Mouse (Mus musculus) forebrain, embryonic 16.5 days (tissue): Measurements from ENCODE around the gene Olfr646. TPM values are rescaled to one million over a fixed set of nuclear protein-coding genes. Genes with fewer than 3 reads are reported as not detected.

Source experiments
- ATAC-seq: fragments of 200-750 bp; cut with Nextera tagmentation; 2 replicates; pipeline ENCODE4 v1.8.0; 2017; ENCODE audit warnings: mild to moderate bottlenecking, moderate library complexity
- H3K27ac ChIP-seq: fragments of 300-500 bp; sonication (generic); 2 replicates; pipeline ENCODE4 v1.5.1; 2014; ENCODE audit warnings: low read length, control low read depth
- H3K27me3 ChIP-seq: fragments of 300-500 bp; sonication (generic); replicated peaks from 2 replicates; pipeline ENCODE4 v1.6.1; 2014; ENCODE audit warnings: low read length; ENCODE audit not compliant: control insufficient read depth, insufficient read depth
- H3K36me3 ChIP-seq: fragments of 300-500 bp; sonication (generic); 2 replicates; pipeline ENCODE4 v1.6.1; 2014; ENCODE audit not compliant: control insufficient read depth, insufficient read depth
- H3K4me1 ChIP-seq: fragments of 300-500 bp; sonication (generic); replicated peaks from 2 replicates; pipeline ENCODE4 v1.6.1; 2014; ENCODE audit warnings: low read length; ENCODE audit not compliant: control insufficient read depth, insufficient read depth
- H3K4me2 ChIP-seq: fragments of 300-500 bp; sonication (generic); 2 replicates; pipeline ENCODE4 v1.6.1; 2014; ENCODE audit warnings: mild to moderate bottlenecking, low read length, control low read depth
- H3K4me3 ChIP-seq: fragments of 300-500 bp; sonication (generic); replicated peaks from 2 replicates; pipeline ENCODE4 v1.5.1; 2014; ENCODE audit warnings: mild to moderate bottlenecking, low read length, control low read depth
- H3K9ac ChIP-seq: fragments of 300-500 bp; sonication (generic); replicated peaks from 2 replicates; pipeline ENCODE4 v1.6.1; 2014; ENCODE audit warnings: low read depth, low read length, control low read depth
- H3K9me3 ChIP-seq: fragments of 300-500 bp; sonication (generic); 2 replicates; pipeline ENCODE4 v1.6.1; 2016; ENCODE audit warnings: low read length; ENCODE audit not compliant: control insufficient read depth
- WGBS: fragments of 180-500 bp; shearing (Covaris S2); extraction: QIAGEN DNeasy Blood & Tissue Kit; methylation state at CpG from one replicate; pipeline ENCODE4 v1.1.7; 2014; 5-methylcytosine and 5-hydroxymethylcytosine counted together
- polyA plus RNA-seq: library from polyadenylated mRNA; unstranded; fragments of >200 nt; fragmentation: Nextera tagmentation; extraction: Ambion mirVana; gene quantifications from 2 replicates; pipeline ENCODE4 v1.2.1, GENCODE M21; 2015

Gene Olfr646
- polyA plus RNA-seq, 1 experiment from 2014 or later: not detected

DNA sequence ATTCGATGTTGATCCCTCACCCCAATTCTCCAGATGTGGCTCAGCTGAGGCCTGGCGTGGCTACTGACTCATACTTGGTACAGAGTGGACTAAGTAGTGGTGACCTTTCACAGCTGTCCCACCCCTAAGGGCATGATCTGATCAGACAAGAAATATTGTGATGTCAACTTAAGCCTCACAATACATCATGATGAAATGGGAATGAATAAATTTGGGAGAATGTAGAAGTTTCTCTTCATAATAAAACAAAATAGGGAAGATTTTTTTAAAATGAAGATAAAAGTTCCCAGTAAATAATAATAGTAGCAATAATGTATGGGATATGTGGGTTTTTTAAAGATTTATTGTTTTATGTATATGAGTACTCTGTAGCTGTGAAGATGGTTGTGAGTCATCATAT, 45.8 kb downstream of the Olfr646 start, which contains the start of gene Ubqlnl:
Gene Ubqlnl (minus strand): TSS at position 101 of the 400 bp plus-strand sequence.
- no peaks in the 10 kb centered on the region for H3K27me3 ChIP-seq
- WGBS: 88% methylated on average over 2 of the region's 2 CpGs
- H3K9ac ChIP-seq: no peak within 1 kb of the TSS
- H3K4me1 ChIP-seq: no peaks in the 10 kb centered on the region
- no peaks in the 10 kb centered on the region for H3K36me3 ChIP-seq
- H3K27ac ChIP-seq: no peak within 1 kb of the TSS
- H3K4me2 ChIP-seq: no peak within 1 kb of the TSS
- ATAC-seq: no peak
- H3K9me3 ChIP-seq: no peaks in the 10 kb centered on the region
- H3K4me3 ChIP-seq: no peak within 1 kb of the TSS

Other genes starting within 250 kb of the Olfr646 start
- not detected in 2 replicates for gene Olfr66, start 218.6 kb upstream of the Olfr646 start, polyA plus RNA-seq
- gene Olfr64, start 210.4 kb upstream of the Olfr646 start, polyA plus RNA-seq: not detected in 2 replicates
- gene Olfr65, start 201.4 kb upstream of the Olfr646 start, polyA plus RNA-seq: not detected in 2 replicates
- not detected in 2 replicates for gene Olfr631, start 176.0 kb upstream of the Olfr646 start, polyA plus RNA-seq
- gene Olfr632, start 170.5 kb upstream of the Olfr646 start, polyA plus RNA-seq: not detected in 2 replicates
- not detected in 2 replicates for gene Olfr633, start 160.4 kb upstream of the Olfr646 start, polyA plus RNA-seq
- not detected in 2 replicates for gene Olfr635, start 133.7 kb upstream of the Olfr646 start, polyA plus RNA-seq
- not detected in 2 replicates for gene Olfr638, start 106.1 kb upstream of the Olfr646 start, polyA plus RNA-seq
- not detected in 2 replicates for gene Olfr639, start 87.6 kb upstream of the Olfr646 start, polyA plus RNA-seq
- gene Olfr640, start 79.3 kb upstream of the Olfr646 start, polyA plus RNA-seq: not detected in 2 replicates
- gene Olfr641, start 69.4 kb upstream of the Olfr646 start, polyA plus RNA-seq: not detected in 2 replicates
- not detected in 2 replicates for gene Olfr642, start 52.2 kb upstream of the Olfr646 start, polyA plus RNA-seq
- not detected in 2 replicates for gene 4930516K23Rik, start 43.4 kb upstream of the Olfr646 start, polyA plus RNA-seq
- gene Olfr644, start 33.0 kb upstream of the Olfr646 start, polyA plus RNA-seq: not detected in 2 replicates
- gene Olfr645, start 19.4 kb upstream of the Olfr646 start, polyA plus RNA-seq: not detected in 2 replicates
- not detected in 2 replicates for gene Ubqln5, start 25.0 kb downstream of the Olfr646 start, polyA plus RNA-seq
- gene Olfr643, start 32.5 kb downstream of the Olfr646 start, polyA plus RNA-seq: not detected in 2 replicates
- gene Ubqln3, start 38.4 kb downstream of the Olfr646 start, polyA plus RNA-seq: 0.10 TPM in 1 of 2 replicates, not detected in the other
- gene Ubqlnl, start 45.7 kb downstream of the Olfr646 start, polyA plus RNA-seq: not detected in 2 replicates
- gene Olfm5, start 60.0 kb downstream of the Olfr646 start, polyA plus RNA-seq: 2.1 TPM in 1 of 2 replicates, not detected in the other
- 0.45 and 0.81 TPM in 2 replicates for gene Olfr648, start 78.5 kb downstream of the Olfr646 start, polyA plus RNA-seq
- not detected in 2 replicates for gene Olfr649, start 91.1 kb downstream of the Olfr646 start, polyA plus RNA-seq
- gene Trim6, start 113.9 kb downstream of the Olfr646 start, polyA plus RNA-seq: 0.31 and 0.61 TPM in 2 replicates
- 0.54 and 0.67 TPM in 2 replicates for gene Trim34a, start 139.6 kb downstream of the Olfr646 start, polyA plus RNA-seq
- gene Trim5, start 183.2 kb downstream of the Olfr646 start, polyA plus RNA-seq: 0.23 TPM in 1 of 2 replicates, not detected in the other
- gene Trim12a, start 210.6 kb downstream of the Olfr646 start, polyA plus RNA-seq: 0.96 and 1.6 TPM in 2 replicates
- gene Trim34b, start 224.6 kb downstream of the Olfr646 start, polyA plus RNA-seq: not detected in 2 replicates
- 1.1 and 1.2 TPM in 2 replicates for gene Trim12c, start 248.5 kb downstream of the Olfr646 start, polyA plus RNA-seq